Mouse (Mus musculus) hindbrain, embryonic 11.5 days (tissue): Measurements from ENCODE around the gene Cenpa. TPM values are rescaled to one million over a fixed set of nuclear protein-coding genes. Genes with fewer than 3 reads are reported as not detected.

Experiments used
- ATAC-seq: fragments of 200-750 bp; cut with Nextera tagmentation; 2 replicates; pipeline ENCODE4 v1.8.0; 2017; ENCODE audit warnings: mild to moderate bottlenecking, moderate TSS enrichment, moderate library complexity; ENCODE audit not compliant: low FRiP score
- DNase-seq: peaks from one replicate; pipeline ENCODE4 v3.0.0-alpha.2; 2015; ENCODE audit warnings: low spot score
- H3K27ac ChIP-seq: fragments of 300-500 bp; sonication (generic); 2 replicates; pipeline ENCODE4 v1.5.1; 2014; ENCODE audit warnings: mild to moderate bottlenecking, low read depth, low read length
- H3K27me3 ChIP-seq: fragments of 300-500 bp; sonication (generic); 2 replicates; pipeline ENCODE4 v1.6.1; 2014; ENCODE audit warnings: mild to moderate bottlenecking, low read length, moderate library complexity, mixed read lengths; ENCODE audit not compliant: control insufficient read depth, insufficient read depth
- H3K36me3 ChIP-seq: fragments of 300-500 bp; sonication (generic); 2 replicates; pipeline ENCODE4 v1.6.1; 2014; ENCODE audit warnings: mild to moderate bottlenecking, low read length, moderate library complexity, mixed read lengths; ENCODE audit not compliant: control insufficient read depth, insufficient read depth
- H3K4me1 ChIP-seq: fragments of 300-500 bp; sonication (generic); replicated peaks from 2 replicates; pipeline ENCODE4 v1.6.1; 2014; ENCODE audit warnings: low read length, mixed read lengths; ENCODE audit not compliant: control insufficient read depth, insufficient read depth
- H3K4me2 ChIP-seq: fragments of 300-500 bp; sonication (generic); replicated peaks from 2 replicates; pipeline ENCODE4 v1.6.1; 2014; ENCODE audit warnings: mild to moderate bottlenecking, low read depth, low read length
- H3K4me3 ChIP-seq: fragments of 300-500 bp; sonication (generic); 2 replicates; pipeline ENCODE4 v1.5.1; 2014; ENCODE audit warnings: low read depth, low read length
- H3K9ac ChIP-seq: fragments of 300-500 bp; sonication (generic); 2 replicates; pipeline ENCODE4 v1.6.1; 2014; ENCODE audit warnings: low read depth, low read length
- H3K9me3 ChIP-seq: fragments of 300-500 bp; sonication (generic); 2 replicates; pipeline ENCODE4 v1.6.1; 2016; ENCODE audit warnings: low read length; ENCODE audit not compliant: control insufficient read depth
- WGBS: fragments of 180-500 bp; shearing (Covaris S2); extraction: QIAGEN DNeasy Blood & Tissue Kit; methylation state at CpG from one replicate; pipeline ENCODE4 v1.1.7; 2014; 5-methylcytosine and 5-hydroxymethylcytosine counted together
- polyA plus RNA-seq: library from polyadenylated mRNA; unstranded; fragments of >200 nt; fragmentation: Nextera tagmentation; extraction: Ambion mirVana; gene quantifications from 2 replicates; pipeline ENCODE4 v1.2.1, GENCODE M21; 2014

Gene Cenpa
- polyA plus RNA-seq, 1 experiment from 2014 or later = 324 TPM

GRCm38 (mm10) chr5:30717506-30717905, 50.9 kb downstream of the Cenpa start:
- peaks cover 3% of the 10 kb centered on the region; the same call in 1 of the 2 replicates for H3K4me1 ChIP-seq
- H3K4me3 ChIP-seq = no peak overlapping the region
- no peaks in the 10 kb centered on the region for H3K36me3 ChIP-seq
- H3K4me2 ChIP-seq = no peak overlapping the region
- H3K9ac ChIP-seq = no peak overlapping the region
- no peaks in the 10 kb centered on the region for H3K27me3 ChIP-seq
- ATAC-seq = no peak
- H3K9me3 ChIP-seq = no peaks in the 10 kb centered on the region
- WGBS = 92% methylated on average over 4 of the region's 4 CpGs
- H3K27ac ChIP-seq = peak overlapping the region; percentile 70; the same call in 1 of the 2 replicates
- no peak for DNase-seq

GRCm38 (mm10) chr5:30717991-30718703, 51.6 kb downstream of the Cenpa start:
- peaks cover 3% of the 10 kb centered on the region; the same call in 1 of the 2 replicates for H3K4me1 ChIP-seq
- ATAC-seq (peak; percentile 55), DNase-seq (peak; percentile 63)
- H3K9me3 ChIP-seq = no peaks in the 10 kb centered on the region
- peak overlapping the region; percentile 54 for H3K9ac ChIP-seq
- H3K4me2 ChIP-seq = no peak overlapping the region
- no peaks in the 10 kb centered on the region for H3K36me3 ChIP-seq
- H3K27me3 ChIP-seq = no peaks in the 10 kb centered on the region
- WGBS = 35% methylated on average over 10 of the region's 10 CpGs
- H3K27ac ChIP-seq = peak overlapping the region; percentile 70
- H3K4me3 ChIP-seq = no peak overlapping the region

DNA sequence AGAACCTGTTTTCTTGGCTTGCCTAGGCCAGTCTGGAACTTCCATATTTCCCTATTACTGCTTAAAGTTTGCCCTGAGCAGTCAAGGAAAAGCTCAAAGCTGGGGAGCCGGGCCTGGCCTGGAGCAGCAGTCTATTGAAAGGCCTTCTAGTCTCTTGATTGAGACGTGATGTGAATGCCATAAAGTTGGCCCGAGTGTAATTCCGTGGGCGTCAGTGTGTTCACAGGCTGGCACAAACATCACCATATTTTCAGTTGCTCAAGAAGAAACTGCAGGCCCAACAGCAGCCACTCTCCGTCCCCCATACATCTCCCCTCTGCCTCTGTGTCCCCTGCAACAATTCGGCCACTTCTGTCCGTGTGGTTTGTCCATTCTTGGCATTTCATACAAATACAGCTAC, 55.4 kb downstream of the Cenpa start:
- Histone ChIP-seq H3K9ac (no peak overlapping the region), H3K4me1 (peaks cover 3% of the 10 kb centered on the region; the same call in 1 of the 2 replicates), H3K27me3 (no peaks in the 10 kb centered on the region), H3K4me2 (no peak overlapping the region), H3K9me3 (no peaks in the 10 kb centered on the region), H3K27ac (no peak overlapping the region), H3K36me3 (no peaks in the 10 kb centered on the region), H3K4me3 (no peak overlapping the region)
- ATAC-seq (no peak), DNase-seq (no peak)
- 89% methylated on average over 8 of the region's 8 CpGs for WGBS

Other genes with a start within 250 kb of the Cenpa start
- gene Otof, start 204.8 kb upstream of the Cenpa start, polyA plus RNA-seq = 0.12 and 0.17 TPM in 2 replicates
- 0.28 and 1.1 TPM in 2 replicates for gene 1700001C02Rik, start 200.7 kb upstream of the Cenpa start, polyA plus RNA-seq
- gene Cib4, start 120.9 kb upstream of the Cenpa start, polyA plus RNA-seq = not detected in 2 replicates
- 0.65 and 0.66 TPM in 2 replicates for gene Kcnk3, start 78.6 kb upstream of the Cenpa start, polyA plus RNA-seq
- 25.2 and 28.8 TPM in 2 replicates for gene Slc35f6, start 18.8 kb upstream of the Cenpa start, polyA plus RNA-seq
- gene Dpysl5, start 44.8 kb downstream of the Cenpa start, polyA plus RNA-seq = 86.1 and 90.1 TPM in 2 replicates
- gene Mapre3, start 147.9 kb downstream of the Cenpa start, polyA plus RNA-seq = 34.1 and 38.2 TPM in 2 replicates
- 33.3 and 37.1 TPM in 2 replicates for gene Tmem214, start 201.2 kb downstream of the Cenpa start, polyA plus RNA-seq
- 21.5 and 24.0 TPM in 2 replicates for gene Agbl5, start 221.9 kb downstream of the Cenpa start, polyA plus RNA-seq
- gene Ost4, start 241.0 kb downstream of the Cenpa start, polyA plus RNA-seq = 335 and 338 TPM in 2 replicates
- 46.0 and 48.5 TPM in 2 replicates for gene Emilin1, start 246.6 kb downstream of the Cenpa start, polyA plus RNA-seq